Mouse (Mus musculus) olfactory bulb, adult 2 months (tissue): ENCODE results near the gene Rb1.

ENCODE experiments used
- CTCF ChIP-seq: fragments of 200-500 bp; IDR thresholded peaks from 2 replicates; pipeline ENCODE4 v1.5.1; 2012; ENCODE audit warnings: low read depth, mild to moderate bottlenecking, low read length, moderate library complexity; ENCODE audit not compliant: insufficient read depth
- POLR2A ChIP-seq: fragments of 200-500 bp; IDR thresholded peaks from 2 replicates; pipeline ENCODE4 v1.6.1; 2012; ENCODE audit warnings: mild to moderate bottlenecking, low read depth, low read length, moderate library complexity; ENCODE audit not compliant: insufficient read depth

DNA sequence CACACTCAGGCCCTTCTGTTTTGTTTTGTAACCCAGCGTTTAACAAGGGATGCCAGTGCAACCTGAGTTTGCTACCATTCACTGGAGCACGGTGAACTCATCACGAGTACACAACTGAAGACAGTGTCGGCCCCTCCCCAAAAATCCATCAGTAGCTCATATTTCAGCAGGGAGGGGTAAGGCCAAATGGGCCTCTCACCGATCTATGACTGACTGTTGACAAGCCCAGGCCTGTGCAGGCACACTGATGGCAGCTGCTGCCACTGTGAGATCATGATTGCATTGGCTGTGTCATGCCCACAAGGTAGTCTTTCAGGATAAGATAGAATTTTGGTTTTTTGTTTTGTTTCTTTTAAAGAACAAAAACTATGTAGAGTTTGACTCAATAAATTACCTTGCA, 12.2 kb downstream of the Rb1 start:
- TF ChIP-seq POLR2A (no peak), CTCF (no peak)
